Mouse (Mus musculus) olfactory bulb, adult 2 months (tissue): ENCODE results near the gene Doc2b.

Experiments used
- CTCF ChIP-seq: fragments of 200-500 bp; IDR thresholded peaks from 2 replicates; pipeline ENCODE4 v1.5.1; 2012; ENCODE audit warnings: low read depth, mild to moderate bottlenecking, low read length, moderate library complexity; ENCODE audit not compliant: insufficient read depth
- POLR2A ChIP-seq: fragments of 200-500 bp; IDR thresholded peaks from 2 replicates; pipeline ENCODE4 v1.6.1; 2012; ENCODE audit warnings: mild to moderate bottlenecking, low read depth, low read length, moderate library complexity; ENCODE audit not compliant: insufficient read depth

DNA sequence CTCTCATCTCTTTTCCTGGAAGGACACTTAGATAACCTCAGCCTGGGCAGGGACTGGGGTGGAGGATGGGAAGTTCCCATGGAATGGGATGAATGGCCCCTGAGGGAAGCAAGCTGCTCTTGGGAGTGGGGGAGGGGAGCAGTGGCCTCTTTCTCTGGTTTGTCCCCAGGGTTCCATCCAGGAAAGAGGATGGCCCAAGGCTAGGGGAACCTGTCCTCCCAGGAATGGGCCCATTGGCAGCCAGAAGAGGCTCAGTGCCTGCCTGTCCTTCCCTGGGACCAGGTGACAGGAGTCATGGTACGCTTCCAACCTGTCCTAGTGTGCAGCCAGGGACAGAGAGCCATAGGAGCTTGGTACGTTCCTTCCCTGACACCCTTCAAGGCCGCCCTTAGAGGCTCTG is 45.7 kb upstream of the Doc2b start:
- TF ChIP-seq POLR2A, result no peak
- TF ChIP-seq CTCF, result no peak
